Mouse (Mus musculus): Measurements from ENCODE around the gene Tm9sf1.

Gene Tm9sf1

DNA sequence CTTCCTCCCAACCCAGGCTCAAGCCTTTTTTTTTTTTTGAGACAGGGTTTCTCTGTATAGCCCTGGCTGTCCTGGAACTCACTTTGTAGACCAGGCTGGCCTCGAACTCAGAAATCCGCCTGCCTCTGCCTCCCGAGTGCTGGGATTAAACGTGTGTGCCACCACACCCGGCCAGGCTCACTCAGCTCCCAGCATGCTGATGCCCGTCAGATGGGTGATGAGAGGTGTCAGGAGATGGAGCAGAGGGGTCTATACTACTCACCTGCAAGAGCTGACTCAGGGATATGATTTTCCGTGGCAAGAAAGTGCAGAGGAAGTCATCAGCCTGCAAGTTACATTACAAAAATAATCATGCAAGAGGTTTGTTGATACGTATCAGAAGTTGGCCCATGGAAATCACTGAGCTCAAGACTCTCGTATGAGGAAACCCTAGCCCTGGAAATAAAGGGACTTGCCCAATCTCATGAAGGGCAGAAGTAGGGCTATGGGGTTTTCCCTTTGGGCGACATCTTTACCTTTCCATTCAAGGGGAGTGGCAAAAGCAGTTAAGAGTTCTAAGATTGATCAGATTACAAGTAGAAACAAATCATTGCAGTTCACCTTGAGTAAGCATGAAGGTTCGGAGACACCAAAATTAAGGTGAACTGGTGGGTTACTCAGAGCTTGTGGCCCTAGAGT, 53.7 kb downstream of the Tm9sf1 start:
- DNase-seq: no peak

DNA sequence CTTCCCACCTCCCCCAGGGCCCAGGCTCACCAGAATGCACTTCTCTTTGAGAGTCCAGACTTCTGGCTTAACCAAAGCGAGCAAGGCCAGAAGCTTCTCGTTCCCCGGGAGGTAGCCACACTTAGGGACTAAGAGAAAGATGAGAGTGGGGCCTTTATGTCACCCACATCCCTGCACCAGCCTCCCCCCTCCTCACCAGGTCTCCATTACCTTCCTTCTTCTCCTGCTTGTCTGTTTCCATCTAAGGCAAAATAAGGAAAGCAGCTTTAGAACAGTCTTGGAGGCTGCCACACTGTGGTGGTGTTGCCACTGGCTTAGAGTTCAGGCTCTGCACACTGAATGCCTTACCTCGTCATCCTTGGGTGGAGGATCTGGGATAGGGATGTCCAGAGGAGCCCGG, 54.3 kb downstream of the Tm9sf1 start:
- DNase-seq: no peak

DNA sequence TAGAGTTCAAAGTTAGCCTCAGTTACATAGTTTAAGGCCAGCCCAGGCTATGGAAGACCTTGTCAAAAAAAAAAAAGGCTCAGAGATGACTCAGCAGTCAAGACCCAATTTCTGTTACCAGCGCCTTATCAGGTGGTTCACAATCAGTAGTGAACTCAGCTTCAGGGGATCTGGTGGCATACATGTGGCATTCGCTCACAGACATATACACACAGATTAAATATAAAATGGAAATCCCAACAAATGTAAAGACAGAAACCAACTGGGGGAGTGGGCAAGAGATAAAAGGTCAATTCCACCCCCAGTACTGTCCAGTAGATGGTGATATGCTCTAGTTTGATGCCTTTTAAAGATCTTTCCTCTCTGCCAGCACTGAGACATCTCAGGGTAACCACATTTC, 57.5 kb downstream of the Tm9sf1 start:
- DNase-seq: no peak

Measured in cerebellum, adult 18-20 months (tissue).